Mouse (Mus musculus): ENCODE measurements around the gene Pakap.

DNA sequence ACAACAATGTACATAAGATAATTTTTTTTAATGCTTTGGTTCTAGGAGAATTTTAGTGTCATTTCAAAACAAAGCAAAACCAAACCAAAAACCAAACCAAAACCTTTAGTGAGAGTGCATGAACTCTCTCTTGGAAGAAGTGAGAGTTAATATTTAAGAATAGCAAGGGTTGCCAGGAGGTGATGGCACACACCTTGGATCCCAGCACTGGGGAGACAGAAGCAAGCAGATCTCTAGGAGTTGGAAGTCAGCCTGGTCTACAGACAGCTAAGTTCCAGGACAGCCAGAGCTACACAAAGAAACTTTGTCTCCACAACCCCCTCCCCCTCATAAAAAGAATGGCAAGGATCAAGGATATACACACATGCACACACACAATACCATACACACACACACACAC lies 345.0 kb downstream of the Pakap start:
- TF ChIP-seq CTCF (IDR thresholded peaks at IDR 0.05; ENCODE audit: low read depth, low read length) = no peak
- no peak for TF ChIP-seq TAL1 (conservative IDR thresholded peaks at IDR 0.05; ENCODE audit: low read depth, low read length)

Data from G1E (cell line).